Mouse (Mus musculus): ENCODE data around the gene Ccn2. TPM values are rescaled to one million over a fixed set of nuclear protein-coding genes. Genes with fewer than 3 reads are reported as not detected.
A peak's percentile ranks its signal among the peaks of the same experiment; 100 is the strongest.
"Not testable (repeated sequence)": the region's sequence is repeated elsewhere in the genome, so short reads cannot be mapped to it uniquely, and the experiment has no call there.

Ccn2 gene
- total RNA-seq, 1 experiment from 2014 or later, result not detected

DNA sequence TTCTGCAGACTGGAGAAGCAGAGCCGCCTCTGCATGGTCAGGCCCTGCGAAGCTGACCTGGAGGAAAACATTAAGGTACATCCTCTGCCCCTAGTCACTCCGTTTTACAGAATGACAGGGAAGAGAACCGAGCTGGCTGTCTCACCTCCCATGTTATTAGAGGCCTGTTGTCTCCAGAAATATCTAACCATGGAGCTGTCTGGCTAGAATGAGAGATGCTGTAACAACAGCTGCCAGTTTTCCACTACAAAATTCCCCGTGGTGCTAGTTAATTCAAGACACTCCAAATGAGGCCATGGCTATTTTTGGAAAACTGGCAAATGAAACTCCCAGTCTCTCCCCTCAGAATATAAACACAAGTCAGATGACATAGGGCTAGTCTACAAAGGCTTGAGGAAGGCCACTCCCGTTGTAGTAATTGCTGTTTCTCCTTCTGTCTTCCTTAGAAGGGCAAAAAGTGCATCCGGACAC, 1.7 kb downstream of the Ccn2 start:
- no peak for ATAC-seq (replicated peaks in 1 of 2; ENCODE audit: insufficient read depth in 1 of 2, low FRiP score in 2 of 2, low TSS enrichment in 1 of 2, low read depth in 1 of 2, poor library complexity in 2 of 2, severe bottlenecking in 2 of 2)

DNA sequence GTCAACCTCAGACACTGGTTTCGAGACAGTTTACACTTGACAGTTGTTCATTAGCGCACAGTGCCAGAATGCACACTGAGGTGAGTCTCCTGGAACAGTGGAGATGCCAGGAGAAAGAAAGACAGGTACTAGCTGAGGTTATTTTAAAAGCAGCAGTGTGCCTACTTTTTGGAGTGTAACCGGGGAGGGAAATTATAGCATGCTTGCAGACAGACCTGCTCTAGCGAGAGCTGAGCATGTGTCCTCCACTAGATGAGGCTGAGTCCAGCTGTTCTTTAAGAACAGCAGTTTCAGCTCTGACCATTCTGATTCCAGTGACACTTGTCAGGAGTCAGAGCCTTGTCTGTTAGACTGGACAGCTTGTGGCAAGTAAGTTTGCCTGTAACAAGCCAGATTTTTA, 2.5 kb downstream of the Ccn2 start:
- no peak for ATAC-seq (replicated peaks in 1 of 2; ENCODE audit: insufficient read depth in 1 of 2, low FRiP score in 2 of 2, low TSS enrichment in 1 of 2, low read depth in 1 of 2, poor library complexity in 2 of 2, severe bottlenecking in 2 of 2)

DNA sequence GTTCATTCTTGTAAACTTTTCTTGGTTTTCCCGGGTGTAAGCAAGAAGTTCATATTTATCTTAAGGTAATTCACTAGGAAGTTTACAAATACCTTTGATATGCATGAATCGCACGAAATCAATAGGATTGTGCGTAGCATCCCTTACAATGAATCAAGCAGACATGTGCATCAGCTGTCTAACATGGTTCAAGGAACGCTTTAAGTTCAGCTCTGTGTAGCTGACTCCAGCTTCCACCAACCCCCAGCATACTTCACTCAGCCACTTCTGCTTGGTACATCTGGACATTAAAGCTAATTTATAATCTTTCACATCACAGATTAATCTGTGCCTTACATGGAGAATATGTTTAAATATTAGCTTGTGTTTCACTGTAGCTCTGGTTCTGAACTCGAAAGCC, 3.5 kb downstream of the Ccn2 start:
- no peak for ATAC-seq (replicated peaks in 1 of 2; ENCODE audit: insufficient read depth in 1 of 2, low FRiP score in 2 of 2, low TSS enrichment in 1 of 2, low read depth in 1 of 2, poor library complexity in 2 of 2, severe bottlenecking in 2 of 2)

DNA sequence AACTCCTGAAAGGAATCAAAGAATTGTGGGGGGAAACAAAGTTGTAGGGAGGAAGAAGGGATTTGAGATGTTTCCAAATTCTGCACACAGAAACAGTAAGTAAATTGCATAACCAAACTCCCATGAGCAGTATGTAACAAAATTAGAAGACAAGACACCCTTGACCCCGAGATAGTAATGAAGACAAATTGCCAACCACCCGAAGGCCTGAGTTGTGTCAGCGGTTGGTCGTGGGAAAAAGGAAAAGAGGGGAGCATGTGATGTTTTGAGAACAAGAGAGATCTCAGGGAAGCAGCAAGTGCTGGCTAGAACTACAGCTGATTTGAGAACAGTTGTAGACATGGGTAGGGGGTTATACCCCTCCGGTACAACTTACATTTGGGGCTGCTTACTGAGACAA, 4.6 kb downstream of the Ccn2 start:
- no peak for ATAC-seq (replicated peaks in 1 of 2; ENCODE audit: insufficient read depth in 1 of 2, low FRiP score in 2 of 2, low TSS enrichment in 1 of 2, low read depth in 1 of 2, poor library complexity in 2 of 2, severe bottlenecking in 2 of 2)

DNA sequence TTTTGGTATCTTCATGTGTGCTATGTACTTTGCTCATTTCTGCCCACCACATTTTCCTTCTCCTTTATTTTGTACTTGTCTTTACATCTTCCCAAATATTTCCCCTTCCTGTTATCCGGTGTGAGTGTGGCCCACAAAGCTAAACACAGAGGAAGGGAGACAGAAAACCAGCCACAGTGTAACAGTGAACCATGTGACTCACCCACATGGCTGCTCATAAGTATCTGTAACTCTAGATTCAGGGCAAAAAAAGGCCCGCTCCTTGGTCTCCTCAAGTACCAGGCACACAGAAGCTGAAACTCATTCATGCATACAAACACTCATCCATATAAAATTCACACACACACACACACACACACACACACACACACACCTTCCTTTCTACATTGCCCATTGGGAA, 7.8 kb downstream of the Ccn2 start:
- no peak for ATAC-seq (replicated peaks in 1 of 2; ENCODE audit: insufficient read depth in 1 of 2, low FRiP score in 2 of 2, low TSS enrichment in 1 of 2, low read depth in 1 of 2, poor library complexity in 2 of 2, severe bottlenecking in 2 of 2)

DNA sequence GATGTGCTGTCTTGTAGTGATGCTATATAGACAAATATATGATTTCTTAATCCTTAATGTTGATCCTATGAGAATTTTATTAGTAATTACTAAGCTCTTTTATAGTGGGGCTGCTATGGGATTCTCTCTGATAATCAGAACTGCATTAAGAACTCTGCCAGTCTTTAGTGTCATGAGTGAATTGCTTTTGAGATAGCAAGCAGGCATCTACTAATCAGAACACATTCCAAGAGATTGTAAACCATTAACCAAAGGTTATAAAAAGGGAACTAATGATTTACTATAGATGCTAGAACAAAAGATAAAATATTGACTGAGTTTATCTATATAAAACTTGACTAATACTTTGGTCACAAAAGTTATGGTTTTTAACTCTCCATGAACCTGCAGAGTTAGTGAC, 8.5 kb downstream of the Ccn2 start:
- ATAC-seq (replicated peaks in 1 of 2; ENCODE audit: insufficient read depth in 1 of 2, low FRiP score in 2 of 2, low TSS enrichment in 1 of 2, low read depth in 1 of 2, poor library complexity in 2 of 2, severe bottlenecking in 2 of 2), result no peak

DNA sequence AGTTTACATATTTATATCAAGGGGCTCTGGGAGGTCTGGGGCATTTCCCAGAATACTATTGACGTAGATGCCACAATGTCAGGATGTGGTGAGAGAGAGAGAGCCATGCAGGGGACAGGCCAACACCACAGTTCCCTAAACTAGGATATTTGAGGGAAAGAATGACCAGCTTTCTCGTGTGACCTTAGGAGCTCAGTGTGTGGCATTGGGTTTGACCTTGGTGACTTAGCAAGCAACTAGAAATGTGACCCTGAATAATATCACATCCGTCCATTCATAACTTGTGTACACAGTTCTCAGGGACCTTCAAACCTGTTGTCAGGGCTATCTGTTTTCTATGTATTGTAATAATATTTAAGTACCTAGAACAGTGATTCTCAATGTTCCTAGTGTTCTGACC, 13.9 kb downstream of the Ccn2 start:
- no peak for ATAC-seq (replicated peaks in 1 of 2; ENCODE audit: insufficient read depth in 1 of 2, low FRiP score in 2 of 2, low TSS enrichment in 1 of 2, low read depth in 1 of 2, poor library complexity in 2 of 2, severe bottlenecking in 2 of 2)

DNA sequence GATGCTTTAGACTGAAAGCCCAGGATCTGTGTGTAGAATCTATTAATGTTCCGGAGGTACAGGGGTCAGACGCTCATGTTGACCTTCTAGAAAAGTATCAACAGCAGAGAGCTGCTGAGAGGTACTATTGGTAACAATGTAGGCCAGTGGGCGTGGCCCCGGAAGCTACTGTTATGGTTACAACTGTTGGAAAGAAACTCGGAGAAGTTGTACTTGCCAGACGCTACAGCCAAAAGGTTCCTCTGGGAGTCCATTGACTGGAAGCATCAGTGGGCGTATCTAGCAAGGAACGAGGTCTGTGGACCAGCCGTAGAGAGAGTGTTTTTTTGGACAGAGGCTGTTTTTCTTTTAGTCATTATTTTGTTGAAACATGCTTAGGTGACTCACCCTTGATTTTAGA, 14.5 kb downstream of the Ccn2 start:
- ATAC-seq (replicated peaks in 1 of 2; ENCODE audit: insufficient read depth in 1 of 2, low FRiP score in 2 of 2, low TSS enrichment in 1 of 2, low read depth in 1 of 2, poor library complexity in 2 of 2, severe bottlenecking in 2 of 2), result no peak

DNA sequence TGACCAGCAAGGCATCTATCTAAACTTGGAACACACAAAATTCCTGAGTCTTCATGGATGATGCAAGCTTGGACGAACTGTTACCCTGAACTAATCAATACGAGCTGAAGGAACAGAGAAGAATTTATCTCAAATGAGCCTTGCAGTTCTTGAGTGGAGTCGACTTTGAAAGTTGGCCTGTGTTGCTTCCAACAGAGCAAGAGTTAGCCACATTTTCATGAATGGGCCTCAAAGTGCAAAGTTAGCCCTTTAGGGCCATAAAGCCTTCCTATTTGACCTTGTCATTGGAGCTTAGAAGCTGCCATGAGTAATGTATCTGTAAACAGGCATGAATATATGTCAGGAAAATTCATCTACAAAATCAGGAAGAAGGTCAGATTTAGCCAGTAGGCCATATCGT, 19.5 kb downstream of the Ccn2 start:
- ATAC-seq (replicated peaks in 1 of 2; ENCODE audit: insufficient read depth in 1 of 2, low FRiP score in 2 of 2, low TSS enrichment in 1 of 2, low read depth in 1 of 2, poor library complexity in 2 of 2, severe bottlenecking in 2 of 2), result no peak

DNA sequence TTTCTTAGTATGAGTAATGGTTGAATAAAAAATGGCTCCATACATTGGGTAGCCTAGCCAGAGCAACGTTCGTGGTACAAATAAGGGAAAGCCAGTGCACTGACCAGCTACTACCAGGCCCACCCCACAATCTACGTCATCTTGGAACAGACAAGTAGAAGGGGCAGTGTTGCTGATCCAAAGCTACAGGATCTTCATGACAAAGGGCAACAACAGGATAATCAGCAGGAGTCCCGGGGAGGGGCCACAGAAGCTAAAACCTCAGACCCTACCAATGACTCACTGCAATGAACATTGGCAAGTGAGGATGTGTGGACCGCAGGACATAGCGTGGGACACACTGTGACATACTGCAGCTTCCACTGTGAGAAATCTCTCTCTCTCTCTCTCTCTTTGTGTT, 20.6 kb downstream of the Ccn2 start:
- ATAC-seq (replicated peaks in 1 of 2; ENCODE audit: insufficient read depth in 1 of 2, low FRiP score in 2 of 2, low TSS enrichment in 1 of 2, low read depth in 1 of 2, poor library complexity in 2 of 2, severe bottlenecking in 2 of 2), result no peak

DNA sequence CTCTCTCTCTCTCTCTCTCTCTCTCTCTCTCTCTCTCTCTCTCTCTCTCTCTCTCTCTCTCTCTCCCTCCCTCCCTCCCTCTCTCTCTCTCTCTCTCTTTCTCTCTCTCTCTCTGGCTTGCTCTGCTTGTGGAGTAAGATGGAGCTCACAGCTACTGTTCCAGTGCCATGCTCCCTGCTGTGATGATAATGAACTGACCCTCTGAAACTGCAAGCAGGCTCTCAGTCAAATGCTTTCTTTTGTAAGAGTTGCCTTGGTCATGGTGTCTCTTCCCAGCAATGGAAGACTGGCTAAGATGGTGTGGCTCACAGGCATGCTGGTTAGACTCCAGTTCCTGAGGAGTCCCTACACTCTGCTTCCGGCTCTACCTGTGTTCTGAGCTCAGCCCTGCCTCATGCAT, 21.3 kb downstream of the Ccn2 start:
- not testable (repeated sequence) for ATAC-seq (replicated peaks in 1 of 2; ENCODE audit: insufficient read depth in 1 of 2, low FRiP score in 2 of 2, low TSS enrichment in 1 of 2, low read depth in 1 of 2, poor library complexity in 2 of 2, severe bottlenecking in 2 of 2)

DNA sequence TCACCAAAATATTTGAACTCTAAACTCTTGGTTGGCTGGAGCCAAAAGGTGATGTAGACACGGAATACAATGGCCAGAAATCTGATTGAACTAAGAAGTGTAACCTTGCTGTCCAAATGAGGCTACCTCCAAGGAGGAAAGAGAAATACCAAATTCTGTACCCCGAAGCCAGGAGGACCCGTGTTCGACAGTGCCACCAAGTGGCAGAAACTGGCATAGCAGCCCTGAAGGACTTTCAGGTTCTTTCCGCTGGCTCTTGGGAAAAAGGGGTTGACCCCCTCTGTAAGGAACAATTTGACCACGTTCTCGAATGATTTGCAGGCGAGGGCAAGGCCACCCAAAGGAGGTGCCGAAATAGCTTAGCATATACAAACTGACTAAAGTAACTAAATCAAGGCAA, 26.3 kb downstream of the Ccn2 start:
- ATAC-seq (replicated peaks in 1 of 2; ENCODE audit: insufficient read depth in 1 of 2, low FRiP score in 2 of 2, low TSS enrichment in 1 of 2, low read depth in 1 of 2, poor library complexity in 2 of 2, severe bottlenecking in 2 of 2), result peak; percentile 56; a peak in 3 of 4 replicates

DNA sequence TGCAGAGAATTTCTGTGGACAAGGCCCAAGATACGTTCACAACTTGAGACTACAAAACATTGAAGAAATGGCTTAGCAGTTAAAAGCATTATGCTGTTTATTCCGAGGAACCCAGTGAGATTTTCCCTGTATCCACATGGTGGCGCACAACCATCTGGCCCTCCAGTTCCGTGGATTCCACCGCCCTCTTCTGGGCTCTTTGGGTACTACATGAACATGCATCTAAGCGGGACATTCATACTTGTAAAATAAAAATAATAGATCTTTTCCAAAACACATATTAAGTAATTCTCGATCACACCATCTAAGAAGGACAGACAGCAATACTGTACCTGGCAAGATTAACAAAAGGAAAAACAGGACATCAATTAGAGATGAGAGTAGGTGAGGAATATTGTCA, 27.3 kb downstream of the Ccn2 start:
- peak; percentile 76 to 82; a peak in 3 of 4 replicates for ATAC-seq (replicated peaks in 1 of 2; ENCODE audit: insufficient read depth in 1 of 2, low FRiP score in 2 of 2, low TSS enrichment in 1 of 2, low read depth in 1 of 2, poor library complexity in 2 of 2, severe bottlenecking in 2 of 2)

DNA sequence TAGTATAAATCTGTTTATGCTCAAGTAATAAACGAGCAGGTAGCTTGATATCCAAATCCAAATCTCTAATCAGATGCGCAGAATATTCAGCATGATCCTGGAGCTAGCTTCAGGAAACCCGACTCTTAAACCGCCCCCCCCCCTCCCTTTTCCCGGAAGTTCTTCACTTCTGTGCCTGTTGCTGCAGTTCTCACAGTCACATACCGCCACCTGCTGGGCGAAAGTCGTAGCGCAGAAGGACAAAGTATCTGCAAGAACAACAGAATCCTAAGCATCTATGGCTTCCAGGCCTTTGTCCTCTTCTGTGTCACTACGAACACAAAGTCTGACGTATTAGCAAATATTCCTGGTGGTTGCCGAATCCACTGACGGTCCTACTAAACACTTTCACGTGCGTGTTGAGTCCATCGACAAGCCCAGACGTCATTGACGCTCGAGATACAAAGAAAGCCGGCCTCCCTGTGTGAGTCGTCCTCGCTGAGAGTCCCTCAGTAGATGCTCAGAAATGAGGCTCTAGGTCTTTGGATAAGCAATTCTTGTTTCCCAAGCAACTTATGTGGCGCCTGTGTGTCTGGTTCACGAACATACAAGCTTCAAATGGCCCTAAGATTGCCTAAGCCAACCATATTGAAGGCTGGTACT, 29.9 kb downstream of the Ccn2 start:
- ATAC-seq (replicated peaks in 1 of 2; ENCODE audit: insufficient read depth in 1 of 2, low FRiP score in 2 of 2, low TSS enrichment in 1 of 2, low read depth in 1 of 2, poor library complexity in 2 of 2, severe bottlenecking in 2 of 2), result peak; percentile 48 to 63; a peak in 1 of 4 replicates

DNA sequence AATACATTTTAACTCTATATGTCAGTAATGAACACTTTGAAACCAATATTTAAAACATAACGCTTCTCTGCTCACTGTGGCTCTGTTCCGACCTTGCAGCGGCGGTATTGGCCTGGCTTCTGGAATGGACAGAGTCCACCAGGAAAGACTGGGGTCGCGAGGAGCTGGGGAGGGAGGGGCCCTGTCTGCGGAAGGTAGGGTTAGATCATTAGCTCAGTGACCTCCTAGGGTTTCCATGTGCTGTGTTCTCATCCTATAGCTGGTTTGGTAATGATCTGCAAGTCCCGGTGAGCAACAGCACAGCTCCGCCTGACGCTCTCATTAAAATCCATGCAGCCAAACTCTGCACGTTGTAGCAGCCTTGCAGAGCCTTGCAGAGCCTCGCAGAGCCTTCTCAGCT, 32.0 kb downstream of the Ccn2 start:
- no peak for ATAC-seq (replicated peaks in 1 of 2; ENCODE audit: insufficient read depth in 1 of 2, low FRiP score in 2 of 2, low TSS enrichment in 1 of 2, low read depth in 1 of 2, poor library complexity in 2 of 2, severe bottlenecking in 2 of 2)

DNA sequence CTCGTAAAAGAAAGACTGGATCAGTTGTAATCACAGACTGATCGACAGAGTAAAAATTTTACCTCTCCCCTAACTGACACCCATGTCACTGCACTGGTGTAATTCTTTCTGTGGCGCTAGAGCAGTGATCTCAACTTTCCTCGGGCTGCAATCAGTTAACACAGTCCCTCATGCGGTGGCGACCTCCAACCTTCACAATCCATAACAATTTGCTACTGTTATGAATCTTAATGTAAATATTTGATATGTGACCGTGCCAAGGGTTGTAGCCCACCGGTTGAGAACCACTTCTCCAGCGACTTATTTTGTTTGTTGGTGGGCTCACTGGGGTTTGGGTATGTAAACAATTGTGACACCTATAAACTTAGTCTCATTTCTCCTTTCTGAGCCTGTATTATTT, 33.2 kb downstream of the Ccn2 start:
- no peak for ATAC-seq (replicated peaks in 1 of 2; ENCODE audit: insufficient read depth in 1 of 2, low FRiP score in 2 of 2, low TSS enrichment in 1 of 2, low read depth in 1 of 2, poor library complexity in 2 of 2, severe bottlenecking in 2 of 2)

DNA sequence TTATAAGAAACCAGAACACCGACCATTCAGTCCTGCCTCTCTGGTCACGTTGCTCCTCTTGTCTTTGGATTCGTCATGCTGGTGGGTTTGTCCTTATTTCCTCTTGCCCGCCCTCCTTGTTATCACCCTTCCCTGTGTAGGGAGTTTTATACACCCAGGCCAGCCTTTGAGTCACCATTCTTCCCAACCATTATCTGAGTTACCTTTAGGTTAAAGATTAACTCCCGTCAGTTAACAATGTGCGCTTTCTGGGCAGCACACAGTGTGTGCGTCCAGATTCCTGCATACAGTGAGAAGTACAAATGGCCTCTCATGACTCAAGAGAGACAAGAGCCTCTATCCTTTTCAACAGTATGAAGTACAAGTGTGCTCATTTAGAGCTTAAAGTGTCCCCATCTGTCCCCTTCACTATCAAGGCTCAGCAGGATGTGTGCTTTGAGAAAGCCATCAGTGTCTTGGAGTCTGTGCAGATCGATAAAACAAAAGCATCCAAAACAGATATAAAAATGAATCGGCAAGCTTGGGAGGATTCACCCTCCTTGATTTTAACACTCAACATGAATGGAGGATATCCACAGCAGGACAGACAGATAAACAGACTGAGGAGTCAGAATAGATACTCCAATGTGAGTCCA, 34.0 kb downstream of the Ccn2 start:
- no peak for ATAC-seq (replicated peaks in 1 of 2; ENCODE audit: insufficient read depth in 1 of 2, low FRiP score in 2 of 2, low TSS enrichment in 1 of 2, low read depth in 1 of 2, poor library complexity in 2 of 2, severe bottlenecking in 2 of 2)

DNA sequence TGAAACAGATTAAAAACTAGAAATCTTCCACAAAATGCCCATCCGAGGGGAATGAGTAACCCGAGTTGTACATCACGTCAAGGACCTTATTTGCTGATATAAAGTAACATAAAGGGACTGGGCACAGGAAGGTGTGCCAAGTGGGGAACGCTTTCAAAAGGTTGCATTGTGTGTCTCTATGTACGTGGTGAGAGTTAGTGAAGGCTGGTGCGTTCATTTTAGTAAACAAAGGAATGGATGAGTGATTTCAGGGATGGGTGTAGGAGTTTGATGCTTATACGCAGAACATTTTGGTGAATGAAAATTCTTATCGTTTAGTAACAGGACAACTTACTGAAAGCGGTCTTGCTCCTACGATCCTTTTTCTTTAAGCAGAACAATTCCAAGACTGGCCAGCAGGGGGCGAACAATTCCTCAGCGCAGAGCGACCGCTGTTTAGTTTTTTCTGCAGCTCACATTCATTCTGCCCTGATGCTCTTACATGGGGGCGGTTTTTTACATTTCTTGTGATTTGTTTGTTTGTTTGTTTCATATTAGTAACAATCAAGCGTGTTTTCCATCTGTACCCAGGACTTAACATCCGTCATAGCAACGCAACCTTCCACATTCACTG, 35.3 kb downstream of the Ccn2 start:
- peak in 1 of 2 experiments; percentile 43; a peak in 1 of 4 replicates for ATAC-seq (replicated peaks in 1 of 2; ENCODE audit: insufficient read depth in 1 of 2, low FRiP score in 2 of 2, low TSS enrichment in 1 of 2, low read depth in 1 of 2, poor library complexity in 2 of 2, severe bottlenecking in 2 of 2)

DNA sequence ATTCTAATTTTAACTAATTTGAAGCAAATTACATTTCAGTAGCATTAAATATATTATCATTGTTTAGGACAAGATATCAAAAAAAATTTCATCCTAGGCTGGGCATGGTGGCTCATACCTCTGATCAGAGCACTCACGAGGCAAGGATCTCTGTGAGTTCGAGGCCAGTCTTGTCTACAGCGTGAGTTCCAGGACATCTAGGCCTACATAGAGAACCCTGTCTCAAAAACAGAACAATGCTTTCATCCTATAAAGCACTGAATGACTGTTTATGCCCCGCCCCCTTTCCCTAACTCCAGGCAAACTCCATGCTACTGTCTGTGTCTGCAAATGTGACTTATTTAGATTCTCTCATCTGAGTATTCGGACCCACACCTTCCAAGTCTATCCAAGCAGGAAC, 35.9 kb downstream of the Ccn2 start:
- ATAC-seq (replicated peaks in 1 of 2; ENCODE audit: insufficient read depth in 1 of 2, low FRiP score in 2 of 2, low TSS enrichment in 1 of 2, low read depth in 1 of 2, poor library complexity in 2 of 2, severe bottlenecking in 2 of 2), result no peak

All from hematopoietic stem cell, adult 5-6 weeks (primary cell).